Mouse (Mus musculus) bone marrow, adult 2 months (tissue): ENCODE data around the gene Ttc41.

Experiments used
- CTCF ChIP-seq: fragments of 200-500 bp; IDR thresholded peaks from 2 replicates; pipeline ENCODE4 v1.5.1; 2011; ENCODE audit warnings: low read length, control low read depth; ENCODE audit not compliant: control insufficient read depth, insufficient read depth
- POLR2A ChIP-seq: fragments of 200-500 bp; IDR thresholded peaks from 2 replicates; pipeline ENCODE4 v1.6.1; 2011; ENCODE audit warnings: low read depth, mild to moderate bottlenecking, control low read depth, low read length, borderline replicate concordance; ENCODE audit not compliant: control insufficient read depth

- no peak for TF ChIP-seq CTCF
- no peak for TF ChIP-seq POLR2A
Observed at GRCm38 (mm10) chr10:86702312-86702920, 3.2 kb upstream of the Ttc41 start.
